Mouse (Mus musculus) kidney, postnatal 0 days (tissue): Measurements from ENCODE around the gene Srcin1. TPM values are rescaled to one million over a fixed set of nuclear protein-coding genes. Genes with fewer than 3 reads are reported as not detected.
A peak's percentile ranks its signal among the peaks of the same experiment; 100 is the strongest.

Source experiments
- ATAC-seq: fragments of 200-750 bp; cut with Nextera tagmentation; replicated peaks from 2 replicates; pipeline ENCODE4 v1.8.0; 2017; ENCODE audit warnings: low read depth, moderate number of reproducible peaks, moderate TSS enrichment, moderate library complexity; ENCODE audit not compliant: low FRiP score
- DNase-seq: peaks from one replicate; pipeline ENCODE4 v3.0.0-alpha.2; 2016; ENCODE audit warnings: low spot score
- H3K27ac ChIP-seq: fragments of 300-500 bp; sonication (generic); 2 replicates; pipeline ENCODE4 v1.5.1; 2014; ENCODE audit warnings: mild to moderate bottlenecking
- H3K27me3 ChIP-seq: fragments of 300-500 bp; sonication (generic); 2 replicates; pipeline ENCODE4 v1.6.1; 2014; ENCODE audit warnings: low read length, mixed read lengths; ENCODE audit not compliant: insufficient read depth
- H3K36me3 ChIP-seq: fragments of 300-500 bp; sonication (generic); 2 replicates; pipeline ENCODE4 v1.6.1; 2014; ENCODE audit warnings: low read length, mixed read lengths; ENCODE audit not compliant: insufficient read depth
- H3K4me1 ChIP-seq: fragments of 300-500 bp; sonication (generic); replicated peaks from 2 replicates; pipeline ENCODE4 v1.6.1; 2014; ENCODE audit warnings: antibody characterized with exemption, low read length, mixed read lengths; ENCODE audit not compliant: insufficient read depth
- H3K4me2 ChIP-seq: fragments of 300-500 bp; sonication (generic); 2 replicates; pipeline ENCODE4 v1.6.1; 2014; ENCODE audit warnings: mild to moderate bottlenecking, low read length, moderate library complexity, mixed read lengths
- H3K4me3 ChIP-seq: fragments of 300-500 bp; sonication (generic); replicated peaks from 2 replicates; pipeline ENCODE4 v1.5.1; 2014; ENCODE audit warnings: low read depth, low read length
- H3K9ac ChIP-seq: fragments of 300-500 bp; sonication (generic); 2 replicates; pipeline ENCODE4 v1.6.1; 2014; ENCODE audit warnings: low read depth, low read length
- H3K9me3 ChIP-seq: fragments of 300-500 bp; sonication (generic); replicated peaks from 2 replicates; pipeline ENCODE4 v1.6.1; 2016; ENCODE audit warnings: low read length, inconsistent platforms, mixed read lengths
- CTCF ChIP-seq: IDR thresholded peaks from 2 replicates; pipeline ENCODE4 v1.5.1; 2016; ENCODE audit warnings: antibody characterized with exemption, low read depth, mild to moderate bottlenecking, moderate library complexity
- WGBS: fragments of 180-500 bp; shearing (Covaris S2); extraction: QIAGEN DNeasy Blood & Tissue Kit; methylation state at CpG from one replicate; pipeline ENCODE4 v1.1.7; 2014; 5-methylcytosine and 5-hydroxymethylcytosine counted together
- polyA plus RNA-seq: library from polyadenylated mRNA; unstranded; fragments of >200 nt; fragmentation: Nextera tagmentation; extraction: Ambion mirVana; gene quantifications from 2 replicates; pipeline ENCODE4 v1.2.1, GENCODE M21; 2015

Gene Srcin1
- polyA plus RNA-seq, 1 experiment from 2014 or later = 0.59 TPM

- H3K4me3 ChIP-seq = no peak overlapping the region
- 27% methylated on average over 7 of the region's 8 CpGs for WGBS
- H3K27me3 ChIP-seq = peaks cover 31% of the 10 kb centered on the region
- no peaks in the 10 kb centered on the region for H3K36me3 ChIP-seq
- no peak overlapping the region for H3K9ac ChIP-seq
- ATAC-seq (no peak), DNase-seq (no peak)
- no peak overlapping the region for H3K27ac ChIP-seq
- no peaks in the 10 kb centered on the region for H3K9me3 ChIP-seq
- H3K4me1 ChIP-seq = peaks cover 8% of the 10 kb centered on the region; the same call in 1 of the 2 replicates
- no peak for TF ChIP-seq CTCF
- H3K4me2 ChIP-seq = no peak overlapping the region
Observed at GRCm38 (mm10) chr11:97552151-97552550, 23.8 kb downstream of the Srcin1 start.

DNA sequence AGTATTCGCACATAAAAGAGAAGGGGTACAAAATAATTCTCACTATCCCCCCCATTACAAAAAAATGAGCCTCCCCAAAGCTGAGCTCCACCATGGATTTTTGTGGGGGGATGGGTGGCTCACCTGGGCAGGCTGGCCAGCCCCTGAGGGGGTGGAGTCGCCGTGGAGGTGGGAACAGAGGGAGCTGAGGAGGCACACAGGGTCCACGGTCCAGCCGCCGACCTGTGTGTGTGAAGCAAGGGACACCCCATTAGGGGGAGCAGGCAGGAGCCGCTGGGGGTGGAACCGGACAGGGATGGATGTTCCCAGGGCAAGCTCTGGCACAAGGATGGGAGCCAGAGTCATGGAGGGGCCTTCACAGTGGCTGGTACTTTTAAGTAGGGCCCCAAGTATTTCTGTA lies 27.2 kb downstream of the Srcin1 start:
- TF ChIP-seq CTCF = no peak
- H3K27ac ChIP-seq = no peak overlapping the region
- DNase-seq = no peak
- H3K4me1 ChIP-seq = peaks cover 16% of the 10 kb centered on the region; the same call in 1 of the 2 replicates
- no peaks in the 10 kb centered on the region for H3K36me3 ChIP-seq
- ATAC-seq = no peak
- H3K4me3 ChIP-seq = no peak overlapping the region
- H3K4me2 ChIP-seq = no peak overlapping the region
- H3K9ac ChIP-seq = no peak overlapping the region
- peaks cover 31% of the 10 kb centered on the region for H3K27me3 ChIP-seq
- H3K9me3 ChIP-seq = no peaks in the 10 kb centered on the region
- WGBS = 59% methylated on average over 8 of the region's 8 CpGs

GRCm38 (mm10) chr11:97547957-97548706 lies 27.9 kb downstream of the Srcin1 start:
- H3K36me3 ChIP-seq = no peaks in the 10 kb centered on the region
- H3K9me3 ChIP-seq = no peaks in the 10 kb centered on the region
- peaks cover 16% of the 10 kb centered on the region; the same call in 1 of the 2 replicates for H3K4me1 ChIP-seq
- DNase-seq (no peak), ATAC-seq (no peak)
- H3K27ac ChIP-seq = no peak overlapping the region
- H3K4me3 ChIP-seq = no peak overlapping the region
- WGBS = 67% methylated on average over 12 of the region's 12 CpGs
- peaks cover 31% of the 10 kb centered on the region for H3K27me3 ChIP-seq
- H3K9ac ChIP-seq = no peak overlapping the region
- no peak for TF ChIP-seq CTCF
- H3K4me2 ChIP-seq = no peak overlapping the region

DNA sequence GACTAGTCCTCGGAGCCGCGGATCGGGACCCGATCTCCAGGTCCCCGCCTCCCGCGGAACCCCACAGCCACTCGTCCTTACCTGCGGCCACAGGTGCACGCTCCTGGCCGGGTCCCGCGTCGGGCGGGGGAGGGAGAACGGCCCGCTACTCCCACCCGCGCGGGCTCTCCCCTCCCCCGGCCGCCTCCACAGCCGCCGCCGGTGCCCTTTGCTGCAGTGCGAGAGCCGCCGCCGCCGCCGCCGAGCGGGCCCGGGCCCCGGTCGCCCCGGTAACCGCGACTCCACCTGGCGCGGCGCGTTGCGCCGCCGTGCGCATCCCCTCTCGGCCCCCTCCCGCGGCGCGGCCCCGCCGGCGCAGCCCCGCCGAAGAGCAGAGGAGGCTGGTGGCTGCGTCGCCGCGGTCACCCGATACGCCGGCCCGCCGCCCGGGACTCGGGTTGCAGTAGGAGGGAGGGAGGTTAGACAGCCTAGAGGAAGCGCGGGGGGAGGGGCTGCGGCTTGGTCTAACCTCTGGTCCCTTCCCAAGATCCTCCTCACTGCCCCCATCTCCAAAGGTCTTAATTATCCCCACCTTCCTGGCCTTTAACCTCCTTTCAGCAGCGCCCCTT lies 29.1 kb downstream of the Srcin1 start:
- Histone ChIP-seq H3K4me1 (peaks cover 15% of the 10 kb centered on the region; the same call in 1 of the 2 replicates), H3K27ac (no peak overlapping the region), H3K4me2 (peak overlapping the region; percentile 95), H3K9ac (peak overlapping the region; percentile 49), H3K36me3 (no peaks in the 10 kb centered on the region), H3K4me3 (peak overlapping the region; percentile 60), H3K9me3 (no peaks in the 10 kb centered on the region), H3K27me3 (peaks cover 27% of the 10 kb centered on the region)
- no peak for TF ChIP-seq CTCF
- 2% methylated on average over 49 of the region's 73 CpGs for WGBS
- ATAC-seq = peak; percentile 22; the same call in 1 of the 2 replicates
- peak; percentile 76 for DNase-seq

- H3K9ac ChIP-seq = peak overlapping the region; percentile 49
- H3K4me1 ChIP-seq = peaks cover 13% of the 10 kb centered on the region; the same call in 1 of the 2 replicates
- WGBS = 5% methylated on average over 25 of the region's 26 CpGs
- no peak for TF ChIP-seq CTCF
- peak overlapping the region; percentile 95 for H3K4me2 ChIP-seq
- H3K27me3 ChIP-seq = peaks cover 20% of the 10 kb centered on the region
- DNase-seq (no peak), ATAC-seq (peak; percentile 12; the same call in 1 of the 2 replicates)
- peak overlapping the region; percentile 60 for H3K4me3 ChIP-seq
- H3K27ac ChIP-seq = no peak overlapping the region
- no peaks in the 10 kb centered on the region for H3K9me3 ChIP-seq
- H3K36me3 ChIP-seq = no peaks in the 10 kb centered on the region
Observed at GRCm38 (mm10) chr11:97545808-97546560, 30.0 kb downstream of the Srcin1 start.

GRCm38 (mm10) chr11:97543883-97544282 lies 32.1 kb downstream of the Srcin1 start:
- no peak for DNase-seq
- no peak overlapping the region for H3K4me3 ChIP-seq
- peaks cover 13% of the 10 kb centered on the region; the same call in 1 of the 2 replicates for H3K4me1 ChIP-seq

More at GRCm38 (mm10) chr11:97543883-97544282, 32.1 kb downstream of the Srcin1 start:
- no peak for TF ChIP-seq CTCF
- no peak overlapping the region for H3K9ac ChIP-seq
- ATAC-seq = no peak
- no peaks in the 10 kb centered on the region for H3K9me3 ChIP-seq
- peaks cover 12% of the 10 kb centered on the region for H3K27me3 ChIP-seq
- no peak overlapping the region for H3K27ac ChIP-seq
- H3K4me2 ChIP-seq = no peak overlapping the region
- H3K36me3 ChIP-seq = no peaks in the 10 kb centered on the region
- WGBS = 78% methylated on average over 9 of the region's 9 CpGs
